Mouse (Mus musculus): ENCODE measurements around the gene Trpm2. TPM values are rescaled to one million over a fixed set of nuclear protein-coding genes. Genes with fewer than 3 reads are reported as not detected.

The Trpm2 gene
- total and polyA plus RNA-seq, 3 experiments, result 0.16 to 0.34 TPM; not detected in 1

DNA sequence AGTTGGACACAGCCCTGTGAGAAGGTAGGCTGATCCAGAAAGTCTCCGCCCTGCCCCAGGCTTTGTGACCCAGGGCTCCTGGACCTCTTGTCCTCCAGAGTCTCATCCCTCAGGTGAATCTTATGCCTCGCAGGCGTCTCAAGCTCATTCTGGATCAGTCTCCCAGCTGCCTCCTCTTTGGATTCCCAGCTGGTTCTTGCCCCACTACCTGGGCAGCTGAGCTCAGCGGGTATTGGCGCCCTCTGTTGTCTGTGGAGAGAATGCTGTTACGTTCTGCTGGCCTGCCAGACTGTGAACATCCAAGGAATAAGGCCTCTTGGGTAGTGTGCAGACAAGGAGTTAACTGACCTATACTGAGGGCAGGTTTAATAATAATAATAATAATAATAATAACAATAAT, 91.4 kb downstream of the Trpm2 start:
- no peak for TF ChIP-seq USF2 (conservative IDR thresholded peaks at IDR 0.05; ENCODE audit: low read depth, low read length)
- TF ChIP-seq SMC3 (IDR thresholded peaks at IDR 0.05; ENCODE audit: low read depth, low read length), result peak; percentile 35
- TF ChIP-seq ETS1 (conservative IDR thresholded peaks at IDR 0.05; ENCODE audit: low read depth, low read length), result no peak
- no peak for TF ChIP-seq ZC3H11A (IDR thresholded peaks at IDR 0.05; ENCODE audit: low read depth, low read length)
- TF ChIP-seq ZKSCAN1 (IDR thresholded peaks at IDR 0.05; ENCODE audit: borderline replicate concordance, low read depth, low read length), result no peak
- no peak for TF ChIP-seq PAX5 (IDR thresholded peaks at IDR 0.05; ENCODE audit: low read length)
- TF ChIP-seq CTCF (conservative IDR thresholded peaks at IDR 0.05 in 1 of 2, IDR thresholded peaks at IDR 0.05 in 1 of 2; ENCODE audit: low read depth in 2 of 2, low read length in 2 of 2), result peak in 1 of 2 experiments; percentile 59; a peak in 2 of 4 replicates
- no peak for TF ChIP-seq JUN (IDR thresholded peaks at IDR 0.05; ENCODE audit: insufficient read depth, low read depth, low read length)
- TF ChIP-seq UBTF (IDR thresholded peaks at IDR 0.05; ENCODE audit: low read depth, low read length), result no peak
- TF ChIP-seq HCFC1 (IDR thresholded peaks at IDR 0.05; ENCODE audit: low read depth, low read length), result no peak
- no peak for TF ChIP-seq MYC (IDR thresholded peaks at IDR 0.05; ENCODE audit: low read depth, low read length)
- no peak for TF ChIP-seq ELF1 (IDR thresholded peaks at IDR 0.05; ENCODE audit: low read depth, low read length)
- TF ChIP-seq RAD21 (IDR thresholded peaks at IDR 0.05; ENCODE audit: low read depth, low read length), result peak; percentile 38
- TF ChIP-seq MAX (IDR thresholded peaks at IDR 0.05; ENCODE audit: low read length), result no peak
- Histone ChIP-seq H3K36me3 (replicated peaks in 1 of 2; ENCODE audit: control insufficient read depth in 1 of 2, insufficient read depth in 1 of 2, low read length in 1 of 2) (no peaks in the 10 kb centered on the region), H3K9ac (ENCODE audit: insufficient read depth, low read depth) (no peak overlapping the region), H3K9me3 (replicated peaks; ENCODE audit: low read length) (peaks cover 4% of the 10 kb centered on the region), H3K79me2 (replicated peaks; ENCODE audit: control insufficient read depth, extremely low read depth, insufficient read depth, poor library complexity, severe bottlenecking) (no peaks in the 10 kb centered on the region), H3K4me3 (replicated peaks in 1 of 3; ENCODE audit: low read depth in 2 of 3, low read length in 2 of 3, poor library complexity in 1 of 3) (no peak overlapping the region), H3K4me1 (ENCODE audit: control insufficient read depth in 1 of 2, insufficient read depth in 2 of 2) (no peaks in the 10 kb centered on the region), H3K27ac (ENCODE audit: insufficient read depth, low read depth) (no peak overlapping the region), H3K4me2 (ENCODE audit: insufficient read depth, low read depth, poor library complexity, severe bottlenecking) (no peak overlapping the region), H3K27me3 (replicated peaks) (peaks cover 76% of the 10 kb centered on the region)
- dilution Hi-C loops (cut with MboI; ENCODE audit: extremely low pct_ligation_motif_present, extremely low pct_unique_long_range_greater_than_20kb, low sequenced_read_pairs) (no loop called here), in situ Hi-C loops (cut with MboI; ENCODE audit: low pct_ligation_motif_present, low pct_unique_long_range_greater_than_20kb, low sequenced_read_pairs) (loop anchor here (25.0 kb wide), 1 partner anchor 242 kb away; no protein-coding TSS in a partner anchor)
- DNase-seq (ENCODE audit: extremely low read depth), result no peak

DNA sequence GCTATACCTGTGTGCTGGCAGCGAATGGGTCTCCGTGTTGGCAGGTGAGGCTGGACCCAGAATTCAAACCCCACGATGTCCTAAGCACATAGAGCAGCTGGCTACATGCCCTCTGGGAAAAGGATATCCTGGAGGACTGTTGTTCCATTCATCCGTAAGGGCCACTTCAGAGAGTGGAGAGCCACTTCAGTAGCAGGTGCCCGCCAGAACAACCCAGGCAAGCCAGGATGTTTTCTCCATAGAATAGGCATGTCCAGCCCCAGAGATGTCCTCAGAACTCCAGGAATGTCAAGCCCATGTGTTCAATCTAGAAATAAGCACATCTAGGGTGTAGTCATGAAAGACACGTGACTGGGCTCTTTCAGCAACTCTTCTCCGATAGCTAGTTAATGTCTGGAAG, 100.7 kb downstream of the Trpm2 start:
- H3K79me2 ChIP-seq (replicated peaks; ENCODE audit: control insufficient read depth, extremely low read depth, insufficient read depth, poor library complexity, severe bottlenecking), result no peaks in the 10 kb centered on the region
- no peak for TF ChIP-seq TBP (conservative IDR thresholded peaks at IDR 0.05; ENCODE audit: low read depth, low read length)
- TF ChIP-seq RCOR1 (conservative IDR thresholded peaks at IDR 0.05; ENCODE audit: low read depth, low read length), result no peak
- no peak for TF ChIP-seq CTCF (conservative IDR thresholded peaks at IDR 0.05 in 1 of 2, IDR thresholded peaks at IDR 0.05 in 1 of 2; ENCODE audit: low read depth in 2 of 2, low read length in 2 of 2)
- no peak for TF ChIP-seq MAX (IDR thresholded peaks at IDR 0.05; ENCODE audit: low read length)
- TF ChIP-seq E2F4 (IDR thresholded peaks at IDR 0.05; ENCODE audit: insufficient replicate concordance, low read depth, low read length), result no peak
- no peak for TF ChIP-seq PAX5 (IDR thresholded peaks at IDR 0.05; ENCODE audit: low read length)
- TF ChIP-seq ZNF384 (IDR thresholded peaks at IDR 0.05; ENCODE audit: low read depth, low read length), result no peak
- TF ChIP-seq MYC (IDR thresholded peaks at IDR 0.05; ENCODE audit: low read depth, low read length), result no peak
- no peak for TF ChIP-seq ETS1 (conservative IDR thresholded peaks at IDR 0.05; ENCODE audit: low read depth, low read length)
- no peak for TF ChIP-seq JUN (IDR thresholded peaks at IDR 0.05; ENCODE audit: insufficient read depth, low read depth, low read length)
- TF ChIP-seq EP300 (IDR thresholded peaks at IDR 0.05; ENCODE audit: low read length), result no peak
- no peak for TF ChIP-seq RAD21 (IDR thresholded peaks at IDR 0.05; ENCODE audit: low read depth, low read length)
- TF ChIP-seq MXI1 (IDR thresholded peaks at IDR 0.05; ENCODE audit: low read depth, low read length), result no peak
- TF ChIP-seq CHD1 (IDR thresholded peaks at IDR 0.05; ENCODE audit: low read depth, low read length), result no peak
- TF ChIP-seq ZC3H11A (IDR thresholded peaks at IDR 0.05; ENCODE audit: low read depth, low read length), result no peak
- no peak for TF ChIP-seq CHD2 (IDR thresholded peaks at IDR 0.05; ENCODE audit: low read length)
- TF ChIP-seq MEF2A (IDR thresholded peaks at IDR 0.05; ENCODE audit: borderline replicate concordance, low read depth, low read length), result no peak
- TF ChIP-seq UBTF (IDR thresholded peaks at IDR 0.05; ENCODE audit: low read depth, low read length), result no peak
- no peak overlapping the region for H3K27ac ChIP-seq (ENCODE audit: insufficient read depth, low read depth)
- no peak overlapping the region for H3K4me2 ChIP-seq (ENCODE audit: insufficient read depth, low read depth, poor library complexity, severe bottlenecking)
- no peak overlapping the region for H3K4me3 ChIP-seq (replicated peaks in 1 of 3; ENCODE audit: low read depth in 2 of 3, low read length in 2 of 3, poor library complexity in 1 of 3)
- peaks cover 48% of the 10 kb centered on the region for H3K27me3 ChIP-seq (replicated peaks)
- peaks cover under 1 to 1% of the 10 kb centered on the region in 2 experiments; a peak in 3 of 4 replicates for H3K4me1 ChIP-seq (ENCODE audit: control insufficient read depth in 1 of 2, insufficient read depth in 2 of 2)
- in situ Hi-C loops (cut with MboI; ENCODE audit: low pct_ligation_motif_present, low pct_unique_long_range_greater_than_20kb, low sequenced_read_pairs) (no loop called here), dilution Hi-C loops (cut with MboI; ENCODE audit: extremely low pct_ligation_motif_present, extremely low pct_unique_long_range_greater_than_20kb, low sequenced_read_pairs) (no loop called here)
- no peak overlapping the region for H3K9ac ChIP-seq (ENCODE audit: insufficient read depth, low read depth)
- DNase-seq (ENCODE audit: extremely low read depth), result no peak
- peaks cover under 1% of the 10 kb centered on the region for H3K9me3 ChIP-seq (replicated peaks; ENCODE audit: low read length)
- no peaks in the 10 kb centered on the region for H3K36me3 ChIP-seq (replicated peaks in 1 of 2; ENCODE audit: control insufficient read depth in 1 of 2, insufficient read depth in 1 of 2, low read length in 1 of 2)

Data from CH12.LX (cell line).